Mouse (Mus musculus) CD4-positive naive resting alpha-beta T cell, adult 76 days (primary cell): ENCODE data around the gene Gzma. TPM values are rescaled to one million over a fixed set of nuclear protein-coding genes. Genes with fewer than 3 reads are reported as not detected.

Experiments used
- total RNA-seq: library from RNA; stranded (reverse); gene quantifications from one replicate; pipeline ENCODE4 v1.2.4, GENCODE M21; 2023

Gzma gene
- total RNA-seq: 28.6 TPM

GRCm38 (mm10) chr13:113100879-113101278 is at the start of gene Gzma:
Gene Gzma, minus strand, starts transcription at chr13:113100981.

GRCm38 (mm10) chr13:113046211-113046883 is 54.4 kb downstream of the Gzma start, which contains the start of gene Gpx8:
Gene Gpx8, minus strand, starts transcription at chr13:113046410.

Other genes with a start within 250 kb of the Gzma start
- 69.9 TPM for gene Mtrex, start 173.6 kb downstream of the Gzma start, total RNA-seq
- 13.9 TPM for gene Dhx29, start 173.5 kb downstream of the Gzma start, total RNA-seq
- gene Ccno, start 113.2 kb downstream of the Gzma start, total RNA-seq: 0.88 TPM
- gene Mcidas, start 107.1 kb downstream of the Gzma start, total RNA-seq: not detected
- gene Cdc20b, start 65.9 kb downstream of the Gzma start, total RNA-seq: not detected
- not detected for gene Gpx8, start 54.6 kb downstream of the Gzma start, total RNA-seq
- not detected for gene Esm1, start 108.7 kb upstream of the Gzma start, total RNA-seq
- not detected for gene Gzmk, start 124.9 kb upstream of the Gzma start, total RNA-seq
- gene BC067074, start 192.2 kb upstream of the Gzma start, total RNA-seq: not detected